Mouse (Mus musculus): ENCODE results near the gene Vmn2r77. TPM values are rescaled to one million over a fixed set of nuclear protein-coding genes. Genes with fewer than 3 reads are reported as not detected.

Vmn2r77 gene
- polyA plus RNA-seq, 1 experiment from 2014 or later: not detected

Other genes with a start within 250 kb of the Vmn2r77 start
- not detected in 2 replicates for gene Olfr295, start 211.2 kb upstream of the Vmn2r77 start, polyA plus RNA-seq (2014; fragmentation: Nextera tagmentation; extraction: Ambion mirVana)
- gene Olfr294, start 178.4 kb upstream of the Vmn2r77 start, polyA plus RNA-seq (2014; fragmentation: Nextera tagmentation; extraction: Ambion mirVana): not detected in 2 replicates
- not detected in 2 replicates for gene Olfr293, start 146.0 kb upstream of the Vmn2r77 start, polyA plus RNA-seq (2014; fragmentation: Nextera tagmentation; extraction: Ambion mirVana)
- not detected in 2 replicates for gene Olfr292, start 106.7 kb upstream of the Vmn2r77 start, polyA plus RNA-seq (2014; fragmentation: Nextera tagmentation; extraction: Ambion mirVana)
- 0.22 and 0.61 TPM in 2 replicates for gene Folh1, start 19.1 kb upstream of the Vmn2r77 start, polyA plus RNA-seq (2014; fragmentation: Nextera tagmentation; extraction: Ambion mirVana)
- gene Vmn2r78, start 120.1 kb downstream of the Vmn2r77 start, polyA plus RNA-seq (2014; fragmentation: Nextera tagmentation; extraction: Ambion mirVana): not detected in 2 replicates
- gene Vmn2r79, start 201.1 kb downstream of the Vmn2r77 start, polyA plus RNA-seq (2014; fragmentation: Nextera tagmentation; extraction: Ambion mirVana): not detected in 2 replicates

All from neural tube, embryonic 11.5 days (tissue).